Mouse (Mus musculus) liver, embryonic 13.5 days (tissue): ENCODE results near the gene Gsk3a. TPM values are rescaled to one million over a fixed set of nuclear protein-coding genes. Genes with fewer than 3 reads are reported as not detected.
A peak's percentile ranks its signal among the peaks of the same experiment; 100 is the strongest.

Source experiments
- ATAC-seq: fragments of 200-750 bp; cut with Nextera tagmentation; 2 replicates; pipeline ENCODE4 v1.8.0; 2017; ENCODE audit warnings: low read depth, mild to moderate bottlenecking, moderate number of reproducible peaks, moderate library complexity
- DNase-seq: peaks from one replicate; pipeline ENCODE4 v3.0.0; 2022
- H3K27ac ChIP-seq: fragments of 300-500 bp; sonication (generic); 2 replicates; pipeline ENCODE4 v1.5.1; 2015; ENCODE audit warnings: moderate library complexity, mild to moderate bottlenecking, inconsistent platforms
- H3K27me3 ChIP-seq: fragments of 300-500 bp; sonication (generic); 2 replicates; pipeline ENCODE4 v1.6.1; 2015; ENCODE audit warnings: mild to moderate bottlenecking, inconsistent platforms
- H3K36me3 ChIP-seq: fragments of 300-500 bp; sonication (generic); 2 replicates; pipeline ENCODE4 v1.6.1; 2015; ENCODE audit warnings: mild to moderate bottlenecking, inconsistent platforms
- H3K4me1 ChIP-seq: fragments of 300-500 bp; sonication (generic); replicated peaks from 2 replicates; pipeline ENCODE4 v1.6.1; 2015; ENCODE audit warnings: inconsistent platforms
- H3K4me2 ChIP-seq: fragments of 300-500 bp; sonication (generic); 2 replicates; pipeline ENCODE4 v1.6.1; 2015; ENCODE audit warnings: inconsistent platforms, mild to moderate bottlenecking, moderate library complexity
- H3K4me3 ChIP-seq: fragments of 300-500 bp; sonication (generic); replicated peaks from 2 replicates; pipeline ENCODE4 v1.5.1; 2015; ENCODE audit warnings: mild to moderate bottlenecking, inconsistent platforms
- H3K9ac ChIP-seq: fragments of 300-500 bp; sonication (generic); 2 replicates; pipeline ENCODE4 v1.6.1; 2015; ENCODE audit warnings: mild to moderate bottlenecking, inconsistent platforms
- H3K9me3 ChIP-seq: fragments of 300-500 bp; sonication (generic); replicated peaks from 2 replicates; pipeline ENCODE4 v1.6.1; 2016; ENCODE audit warnings: inconsistent platforms
- WGBS: fragments of 180-500 bp; shearing (Covaris S2); methylation state at CpG from one replicate; pipeline ENCODE4 v1.1.7; 2015; ENCODE audit not compliant: insufficient replicate concordance; 5-methylcytosine and 5-hydroxymethylcytosine counted together
- polyA plus RNA-seq: library from polyadenylated mRNA; unstranded; fragments of >200 nt; fragmentation: Nextera tagmentation; extraction: Ambion mirVana; gene quantifications from 2 replicates; pipeline ENCODE4 v1.2.1, GENCODE M21; 2015

Gene Gsk3a
- polyA plus RNA-seq, 1 experiment from 2014 or later = 6.3 TPM

DNA sequence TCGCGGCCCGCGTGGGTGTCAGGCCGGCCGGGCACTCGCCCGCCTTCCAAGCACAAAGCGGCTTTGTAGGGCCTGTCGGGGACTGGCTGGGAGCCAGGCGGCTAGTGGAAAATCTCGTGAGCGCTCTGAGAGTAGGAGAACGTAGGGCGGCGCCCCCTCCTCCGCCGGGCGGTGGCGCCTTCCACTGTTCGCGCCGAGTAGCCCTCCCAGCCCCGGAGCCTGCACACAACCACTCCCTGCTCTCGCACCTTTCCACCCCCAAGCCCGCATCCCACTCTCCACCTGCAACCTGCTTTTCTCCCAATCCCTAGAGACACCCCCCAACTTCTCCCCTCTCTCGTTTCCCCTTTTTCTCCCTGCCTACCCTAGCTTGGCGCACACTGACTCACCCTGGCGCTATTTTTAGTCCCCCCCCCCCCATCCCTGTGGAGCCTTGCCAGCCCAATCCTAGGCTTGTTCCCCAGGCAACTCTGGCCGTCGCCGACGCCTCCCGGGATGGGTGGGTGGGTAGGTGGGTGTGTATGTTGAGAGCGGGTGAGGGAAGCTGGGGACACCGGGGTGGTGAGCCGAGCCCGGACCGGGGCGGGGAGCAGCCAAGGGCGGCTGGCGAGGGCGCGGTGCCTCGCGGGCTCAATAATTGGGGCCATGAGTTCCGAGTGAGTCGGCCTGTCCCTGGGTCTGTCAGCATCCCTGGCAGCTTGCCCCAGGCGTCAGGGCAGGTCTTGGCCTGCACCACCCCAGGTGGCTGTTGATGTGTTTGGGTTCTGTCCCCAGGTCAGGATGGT, 41.6 kb upstream of the Gsk3a start:
- peak overlapping the region; percentile 87 for H3K4me3 ChIP-seq
- H3K4me2 ChIP-seq = peak overlapping the region; percentile 99
- WGBS = 2% methylated on average over 47 of the region's 49 CpGs
- H3K27ac ChIP-seq = peak overlapping the region; percentile 96
- peak; percentile 74 for DNase-seq
- H3K9me3 ChIP-seq = no peaks in the 10 kb centered on the region
- 0 out of 2 replicates have a peak, but pooled peaks cover 3% of the 10 kb centered on the region for H3K36me3 ChIP-seq
- peak overlapping the region; percentile 83 for H3K9ac ChIP-seq
- ATAC-seq = peak; percentile 52
- no peaks in the 10 kb centered on the region for H3K27me3 ChIP-seq
- peaks cover 89% of the 10 kb centered on the region for H3K4me1 ChIP-seq

DNA sequence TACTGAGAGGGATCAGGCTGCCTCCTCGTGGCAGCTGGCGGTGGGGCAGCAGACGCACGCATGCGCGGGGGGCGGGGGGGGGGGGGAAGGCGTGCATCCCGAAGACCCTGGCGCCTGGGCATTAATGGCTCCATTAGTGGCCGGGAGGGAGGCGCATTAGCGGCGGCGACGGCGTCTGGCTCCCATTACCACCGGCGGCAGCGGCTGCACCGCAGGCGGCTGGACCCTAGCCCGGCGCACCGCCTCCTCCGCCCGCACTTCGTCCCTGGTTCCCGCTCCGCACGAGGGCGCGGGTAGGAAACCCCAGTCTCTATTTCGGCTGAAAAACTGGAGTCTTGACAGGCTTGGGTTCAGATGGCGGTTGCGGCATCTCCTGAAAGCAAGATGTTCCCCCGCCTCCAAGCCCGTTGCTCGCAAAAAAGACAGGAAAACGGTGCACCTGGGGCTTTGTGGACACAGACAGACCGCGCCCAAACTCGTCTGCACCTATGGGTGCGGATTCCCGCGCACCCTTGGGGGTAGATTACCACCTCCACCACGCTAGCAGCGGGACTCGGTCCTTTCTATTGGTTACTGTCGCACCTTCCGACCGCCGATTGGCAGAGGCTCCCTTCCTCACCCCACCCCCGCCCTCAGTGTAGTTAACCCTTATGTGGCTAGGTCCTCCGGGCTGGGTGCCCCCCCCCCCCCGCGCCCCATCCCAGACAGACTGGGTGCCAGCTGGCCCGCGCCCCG, 40.9 kb upstream of the Gsk3a start:
- under 1% methylated on average over 59 of the region's 60 CpGs for WGBS
- peak overlapping the region; percentile 99 for H3K4me2 ChIP-seq
- peak; percentile 87 for DNase-seq

DNA sequence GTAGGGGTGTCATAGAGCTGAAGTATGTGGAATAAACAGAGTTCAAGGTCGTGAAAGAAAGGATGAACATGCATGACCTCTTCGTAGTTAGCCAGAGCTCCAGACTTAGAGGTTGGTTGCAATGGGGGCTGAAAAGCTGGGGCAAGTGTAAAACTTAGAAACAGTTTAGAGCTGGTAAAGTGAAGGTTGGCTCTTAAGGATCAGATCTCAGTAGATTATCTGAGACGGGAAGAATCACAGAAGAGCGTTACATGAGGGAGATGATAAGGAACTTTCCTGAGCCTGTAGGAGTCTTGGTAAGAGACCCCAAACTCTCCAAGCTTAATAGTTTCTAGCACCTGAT, 40.3 kb upstream of the Gsk3a start:
- ATAC-seq (no peak), DNase-seq (no peak)
- peaks cover 8% of the 10 kb centered on the region for H3K36me3 ChIP-seq
- peak overlapping the region; percentile 96 for H3K27ac ChIP-seq
- no peaks in the 10 kb centered on the region for H3K27me3 ChIP-seq
- peak overlapping the region; percentile 83 for H3K9ac ChIP-seq
- no peaks in the 10 kb centered on the region for H3K9me3 ChIP-seq
- peak overlapping the region; percentile 87 for H3K4me3 ChIP-seq
- WGBS = 8% methylated on average over 4 of the region's 4 CpGs
- H3K4me2 ChIP-seq = peak overlapping the region; percentile 99
- H3K4me1 ChIP-seq = peaks cover 89% of the 10 kb centered on the region

More for the DNA sequence above, 40.9 kb upstream of the Gsk3a start:
- H3K4me3 ChIP-seq = peak overlapping the region; percentile 87
- peak; percentile 66 for ATAC-seq
- H3K9me3 ChIP-seq = no peaks in the 10 kb centered on the region
- H3K9ac ChIP-seq = peak overlapping the region; percentile 83
- no peaks in the 10 kb centered on the region for H3K27me3 ChIP-seq
- peak overlapping the region; percentile 96 for H3K27ac ChIP-seq
- H3K4me1 ChIP-seq = peaks cover 89% of the 10 kb centered on the region
- 0 out of 2 replicates have a peak, but pooled peaks cover 3% of the 10 kb centered on the region for H3K36me3 ChIP-seq

DNA sequence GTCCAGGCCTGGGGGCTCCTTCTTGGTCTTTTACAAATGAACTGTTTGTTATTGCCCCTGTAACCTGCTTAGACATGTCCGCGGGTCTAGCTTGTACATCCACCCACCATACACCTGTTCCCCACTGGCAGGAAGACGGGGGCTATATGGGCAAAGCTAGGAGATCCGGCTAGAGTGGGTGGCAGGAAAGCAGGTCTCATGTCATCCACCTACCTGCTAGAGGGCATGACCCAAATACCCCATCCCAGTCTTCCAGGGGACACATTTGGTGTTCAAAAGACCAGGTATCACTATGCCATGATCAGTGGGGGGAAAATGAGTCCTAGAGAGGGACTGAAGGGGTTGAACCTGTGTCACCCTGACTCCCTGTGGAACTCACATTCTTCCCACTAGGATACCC, 39.8 kb upstream of the Gsk3a start:
- DNase-seq (no peak), ATAC-seq (no peak)

DNA sequence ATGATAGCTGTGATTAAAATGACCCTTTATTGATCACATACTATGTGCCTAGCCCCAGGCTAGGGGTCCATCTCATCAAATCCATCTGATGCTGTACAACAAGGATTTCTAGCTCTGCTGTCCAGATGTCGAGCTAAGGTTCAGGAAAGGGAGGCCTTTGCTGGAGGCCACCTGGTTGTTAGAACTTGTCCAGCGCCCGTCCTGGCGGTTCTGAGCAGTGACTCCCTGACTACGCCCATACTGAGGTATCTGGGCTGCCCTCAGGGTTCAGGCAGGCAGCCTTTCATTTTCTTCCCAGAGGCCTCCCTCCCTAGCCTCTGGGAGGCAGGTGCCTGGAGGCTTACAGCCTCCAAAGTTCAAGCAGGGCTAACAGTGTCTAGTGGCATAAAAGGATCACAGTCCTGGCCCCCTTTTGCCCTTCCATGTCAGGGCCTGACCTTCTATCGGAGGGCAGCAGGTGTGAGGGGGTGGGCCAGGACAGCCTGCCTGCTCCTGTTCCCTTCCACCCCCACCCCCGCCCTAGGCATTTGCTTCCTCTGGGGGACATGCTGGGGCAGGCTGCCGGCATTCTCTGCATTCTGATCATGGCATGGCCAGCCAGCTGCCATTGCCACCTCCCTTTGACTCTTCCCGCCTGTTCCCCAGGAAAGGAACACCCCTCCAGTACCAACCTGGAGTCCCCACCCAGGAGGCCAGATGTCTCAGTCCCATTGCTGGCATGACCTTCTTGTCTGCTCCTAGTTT, 38.1 kb upstream of the Gsk3a start:
- Histone ChIP-seq H3K9ac (peak overlapping the region; percentile 83), H3K4me2 (peak overlapping the region; percentile 61), H3K4me3 (no peak overlapping the region), H3K36me3 (peaks cover 30% of the 10 kb centered on the region), H3K9me3 (no peaks in the 10 kb centered on the region), H3K27ac (peak overlapping the region; percentile 96), H3K27me3 (no peaks in the 10 kb centered on the region), H3K4me1 (peaks cover 97% of the 10 kb centered on the region)
- 64% methylated on average over 9 of the region's 9 CpGs for WGBS
- DNase-seq (no peak), ATAC-seq (no peak)

More for the DNA sequence above, 39.8 kb upstream of the Gsk3a start:
- Histone ChIP-seq H3K36me3 (peaks cover 14% of the 10 kb centered on the region), H3K4me1 (peaks cover 90% of the 10 kb centered on the region), H3K9me3 (no peaks in the 10 kb centered on the region), H3K27ac (peak overlapping the region; percentile 96), H3K4me2 (peak overlapping the region; percentile 99), H3K9ac (peak overlapping the region; percentile 83), H3K27me3 (no peaks in the 10 kb centered on the region), H3K4me3 (peak overlapping the region; percentile 87; the same call in 1 of the 2 replicates)
- 89% methylated on average over 4 of the region's 4 CpGs for WGBS

DNA sequence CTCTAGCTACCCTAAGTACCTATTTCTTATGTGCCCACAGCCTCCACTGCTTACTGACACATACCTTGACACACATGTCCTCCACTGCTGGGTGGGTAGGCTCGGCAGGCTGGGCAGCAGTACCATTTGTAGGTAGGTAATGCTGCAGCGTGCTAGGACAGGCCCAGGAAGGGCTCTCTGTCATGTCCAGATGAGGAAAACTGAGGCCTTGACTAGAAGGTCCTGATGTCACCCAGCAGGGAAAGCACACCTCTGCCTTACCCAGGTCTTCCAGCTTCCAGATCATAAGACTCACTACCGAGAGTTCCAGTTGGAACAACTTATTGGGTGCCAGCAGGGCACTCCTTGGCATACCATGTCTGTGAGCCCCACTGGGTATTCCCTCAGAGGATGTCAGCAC, 37.3 kb upstream of the Gsk3a start:
- Histone ChIP-seq H3K4me1 (peaks cover 97% of the 10 kb centered on the region), H3K27ac (peak overlapping the region; percentile 96), H3K9ac (peak overlapping the region; percentile 83), H3K27me3 (no peaks in the 10 kb centered on the region), H3K9me3 (no peaks in the 10 kb centered on the region), H3K4me3 (peak overlapping the region; percentile 7; the same call in 1 of the 2 replicates), H3K4me2 (peak overlapping the region; percentile 61), H3K36me3 (peaks cover 33% of the 10 kb centered on the region)
- ATAC-seq (no peak), DNase-seq (no peak)
- WGBS = 88% methylated on average over 3 of the region's 3 CpGs

DNA sequence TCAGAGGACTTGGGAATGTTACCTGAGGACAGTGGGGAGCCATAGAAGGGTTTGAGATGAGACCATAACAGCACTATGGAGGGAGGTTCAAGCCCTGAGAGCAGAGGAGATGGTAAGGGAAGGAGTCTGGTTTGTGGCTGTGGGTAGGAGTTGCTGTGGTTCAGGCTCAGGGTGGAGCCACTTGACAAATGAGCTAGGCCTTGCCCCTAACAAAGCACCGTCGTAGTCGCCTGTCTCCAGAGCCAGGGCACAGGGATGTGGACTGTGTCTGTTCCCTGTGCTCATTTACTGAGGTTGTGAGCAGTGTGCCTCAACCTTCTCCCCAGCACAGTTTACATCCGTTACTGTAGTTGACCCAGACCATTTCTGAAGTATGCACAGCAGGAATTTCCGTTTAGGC, 36.9 kb upstream of the Gsk3a start:
- DNase-seq = no peak
- 33% methylated on average over 5 of the region's 5 CpGs for WGBS
- Histone ChIP-seq H3K4me2 (peak overlapping the region; percentile 61), H3K9ac (peak overlapping the region; percentile 83), H3K9me3 (no peaks in the 10 kb centered on the region), H3K27me3 (no peaks in the 10 kb centered on the region), H3K4me1 (peaks cover 97% of the 10 kb centered on the region), H3K4me3 (peak overlapping the region; percentile 23), H3K27ac (peak overlapping the region; percentile 96), H3K36me3 (peaks cover 33% of the 10 kb centered on the region)
- 0 out of 2 replicates have a peak, but pooled peaks have one; percentile 13 for ATAC-seq

DNA sequence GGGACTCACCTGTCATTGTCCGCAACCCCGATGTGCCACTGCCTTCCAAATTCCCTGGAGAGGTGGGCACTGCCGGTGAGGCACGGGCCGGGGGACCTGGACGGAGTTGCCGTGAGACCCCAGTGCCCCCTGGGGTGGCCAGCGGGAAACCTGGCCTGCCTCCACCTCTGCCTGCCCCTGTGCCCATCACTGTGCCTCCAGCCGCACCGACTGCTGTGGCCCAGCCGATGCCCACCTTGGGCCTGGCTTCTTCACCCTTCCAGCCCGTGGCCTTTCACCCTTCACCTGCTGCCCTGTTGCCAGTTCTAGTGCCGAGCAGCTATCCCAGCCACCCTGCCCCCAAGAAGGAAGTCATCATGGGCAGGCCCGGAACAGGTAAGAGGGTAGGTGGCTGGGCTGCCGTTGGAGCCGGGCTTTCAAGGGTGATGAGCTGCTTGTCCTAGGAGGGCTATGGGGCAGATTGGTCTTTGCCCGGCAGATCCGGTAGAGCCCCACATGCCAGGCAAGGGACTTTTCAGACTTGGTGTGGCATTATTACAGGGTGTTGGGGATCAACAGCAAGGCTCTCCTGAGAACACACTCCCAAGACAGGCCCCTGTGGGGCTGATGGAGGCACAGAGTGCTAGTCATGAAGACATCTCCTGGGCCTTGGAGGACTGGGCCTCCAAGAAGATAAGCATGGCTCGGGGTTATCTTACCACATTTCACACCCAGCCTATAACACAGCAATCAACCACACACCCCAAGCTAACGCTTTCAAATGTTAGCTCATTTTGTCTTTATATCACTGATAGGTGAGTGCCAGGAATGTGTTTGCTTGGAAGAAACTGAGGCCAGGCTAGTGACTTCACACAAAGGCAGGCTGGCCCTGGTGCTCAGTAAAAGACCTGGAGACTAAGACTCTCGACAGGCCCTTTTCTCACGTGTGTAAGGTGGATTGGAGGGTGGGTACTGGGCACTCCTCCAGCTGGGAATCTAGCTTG, 35.9 kb upstream of the Gsk3a start:
- H3K36me3 ChIP-seq = peaks cover 33% of the 10 kb centered on the region
- peak overlapping the region; percentile 27 for H3K4me3 ChIP-seq
- peak overlapping the region; percentile 83 for H3K9ac ChIP-seq
- H3K9me3 ChIP-seq = no peaks in the 10 kb centered on the region
- ATAC-seq = peak; percentile 81
- peaks cover 98% of the 10 kb centered on the region for H3K4me1 ChIP-seq
- 68% methylated on average over 22 of the region's 22 CpGs for WGBS
- H3K27me3 ChIP-seq = no peaks in the 10 kb centered on the region
- peak; percentile 61 for DNase-seq
- peak overlapping the region; percentile 96 for H3K27ac ChIP-seq
- H3K4me2 ChIP-seq = peak overlapping the region; percentile 61

DNA sequence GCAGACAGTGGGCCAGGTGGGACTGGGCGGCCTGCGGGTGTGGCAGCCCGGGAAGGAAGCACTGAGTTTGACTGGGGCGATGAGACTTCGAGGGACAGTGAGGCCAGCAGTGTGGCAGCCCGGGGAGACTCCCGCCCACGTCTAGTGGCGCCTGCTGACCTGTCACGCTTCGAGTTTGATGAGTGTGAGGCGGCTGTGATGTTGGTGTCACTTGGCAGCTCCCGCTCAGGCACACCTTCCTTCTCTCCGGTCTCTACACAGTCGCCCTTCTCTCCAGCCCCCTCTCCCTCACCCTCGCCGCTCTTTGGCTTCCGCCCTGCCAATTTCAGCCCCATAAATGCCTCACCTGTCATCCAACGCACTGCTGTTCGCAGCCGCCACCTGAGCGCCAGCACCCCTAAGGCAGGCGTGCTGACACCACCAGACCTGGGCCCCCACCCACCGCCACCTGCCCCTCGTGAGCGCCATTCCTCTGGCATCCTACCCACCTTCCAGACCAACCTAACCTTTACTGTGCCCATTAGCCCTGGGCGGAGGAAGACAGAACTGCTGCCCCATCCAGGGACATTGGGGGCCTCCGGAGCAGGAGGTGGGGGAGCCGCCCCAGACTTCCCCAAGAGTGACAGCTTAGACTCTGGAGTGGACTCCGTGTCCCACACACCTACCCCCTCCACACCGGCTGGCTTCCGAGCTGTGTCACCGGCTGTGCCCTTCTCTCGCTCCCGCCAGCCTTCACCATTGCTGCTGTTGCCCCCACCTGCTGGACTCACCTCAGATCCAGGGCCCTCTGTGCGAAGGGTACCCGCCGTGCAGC, 35.0 kb upstream of the Gsk3a start:
- H3K27ac ChIP-seq = peak overlapping the region; percentile 96
- H3K9me3 ChIP-seq = no peaks in the 10 kb centered on the region
- H3K36me3 ChIP-seq = peaks cover 33% of the 10 kb centered on the region
- ATAC-seq (no peak), DNase-seq (no peak)
- WGBS = 86% methylated on average over 38 of the region's 38 CpGs
- H3K4me3 ChIP-seq = no peak overlapping the region; the same call in 1 of the 2 replicates
- H3K9ac ChIP-seq = peak overlapping the region; percentile 83
- peak overlapping the region; percentile 61 for H3K4me2 ChIP-seq
- H3K4me1 ChIP-seq = peaks cover 90% of the 10 kb centered on the region
- no peaks in the 10 kb centered on the region for H3K27me3 ChIP-seq
